Mouse (Mus musculus): ENCODE data around the gene Hif3a. TPM values are rescaled to one million over a fixed set of nuclear protein-coding genes. Genes with fewer than 3 reads are reported as not detected.

Gene Hif3a
- polyA plus RNA-seq, 1 experiment from 2014 or later: 5.7 TPM

GRCm38 (mm10) chr7:17011909-17012590, 50.2 kb downstream of the Hif3a start:
- no peaks in the 10 kb centered on the region for H3K4me1 ChIP-seq
- no peaks in the 10 kb centered on the region for H3K9me3 ChIP-seq
- no peaks in the 10 kb centered on the region for H3K27me3 ChIP-seq (replicated peaks; ENCODE audit: low read depth, poor library complexity, severe bottlenecking)
- 95% methylated on average over 7 of the region's 7 CpGs for WGBS
- no peak overlapping the region for H3K4me3 ChIP-seq
- peaks cover 100% of the 10 kb centered on the region for H3K36me3 ChIP-seq (replicated peaks)
- no peak for DNase-seq (ENCODE audit: low spot score)
- no peak overlapping the region for H3K27ac ChIP-seq (replicated peaks)

- peaks cover 100% of the 10 kb centered on the region for H3K36me3 ChIP-seq (replicated peaks)
- 86% methylated on average over 5 of the region's 5 CpGs for WGBS
Measured at GRCm38 (mm10) chr7:17010010-17010347, 52.2 kb downstream of the Hif3a start.

GRCm38 (mm10) chr7:17009326-17010009, 52.8 kb downstream of the Hif3a start:
- H3K27me3 ChIP-seq (replicated peaks; ENCODE audit: low read depth, poor library complexity, severe bottlenecking): no peaks in the 10 kb centered on the region
- H3K36me3 ChIP-seq (replicated peaks): peaks cover 100% of the 10 kb centered on the region
- no peaks in the 10 kb centered on the region for H3K9me3 ChIP-seq
- H3K4me3 ChIP-seq: no peak overlapping the region
- H3K4me1 ChIP-seq: no peaks in the 10 kb centered on the region
- WGBS: 91% methylated on average over 16 of the region's 16 CpGs
- no peak for DNase-seq (ENCODE audit: low spot score)
- no peak overlapping the region for H3K27ac ChIP-seq (replicated peaks)

More at GRCm38 (mm10) chr7:17010010-17010347, 52.2 kb downstream of the Hif3a start:
- H3K4me1 ChIP-seq: no peaks in the 10 kb centered on the region
- H3K27ac ChIP-seq (replicated peaks): no peak overlapping the region
- no peak for DNase-seq (ENCODE audit: low spot score)
- H3K9me3 ChIP-seq: no peaks in the 10 kb centered on the region
- no peaks in the 10 kb centered on the region for H3K27me3 ChIP-seq (replicated peaks; ENCODE audit: low read depth, poor library complexity, severe bottlenecking)
- no peak overlapping the region for H3K4me3 ChIP-seq

GRCm38 (mm10) chr7:17007300-17007699, 54.9 kb downstream of the Hif3a start:
- Histone ChIP-seq H3K36me3 (replicated peaks) (peaks cover 94% of the 10 kb centered on the region), H3K27ac (replicated peaks) (no peak overlapping the region), H3K4me3 (no peak overlapping the region), H3K27me3 (replicated peaks; ENCODE audit: low read depth, poor library complexity, severe bottlenecking) (no peaks in the 10 kb centered on the region), H3K9me3 (no peaks in the 10 kb centered on the region), H3K4me1 (no peaks in the 10 kb centered on the region)
- no peak for DNase-seq (ENCODE audit: low spot score)
- 90% methylated on average over 4 of the region's 4 CpGs for WGBS

- H3K27me3 ChIP-seq (replicated peaks; ENCODE audit: low read depth, poor library complexity, severe bottlenecking): no peaks in the 10 kb centered on the region
- peaks cover 88% of the 10 kb centered on the region for H3K36me3 ChIP-seq (replicated peaks)
- WGBS: 87% methylated on average over 7 of the region's 7 CpGs
- no peak overlapping the region for H3K4me3 ChIP-seq
- no peak for DNase-seq (ENCODE audit: low spot score)
- no peaks in the 10 kb centered on the region for H3K9me3 ChIP-seq
- H3K4me1 ChIP-seq: no peaks in the 10 kb centered on the region
- no peak overlapping the region for H3K27ac ChIP-seq (replicated peaks)
Measured at GRCm38 (mm10) chr7:17004716-17005115, 57.5 kb downstream of the Hif3a start.

GRCm38 (mm10) chr7:17003230-17003960, 58.8 kb downstream of the Hif3a start:
- Histone ChIP-seq H3K36me3 (replicated peaks) (peaks cover 86% of the 10 kb centered on the region), H3K4me3 (no peak overlapping the region), H3K9me3 (no peaks in the 10 kb centered on the region), H3K4me1 (no peaks in the 10 kb centered on the region), H3K27me3 (replicated peaks; ENCODE audit: low read depth, poor library complexity, severe bottlenecking) (no peaks in the 10 kb centered on the region), H3K27ac (replicated peaks) (no peak overlapping the region)
- DNase-seq (ENCODE audit: low spot score): no peak
- WGBS: 90% methylated on average over 7 of the region's 7 CpGs

- WGBS: 13% methylated on average over 7 of the region's 7 CpGs
- H3K4me1 ChIP-seq: peaks cover 1% of the 10 kb centered on the region; the same call in 1 of the 2 replicates
- peaks cover 86% of the 10 kb centered on the region for H3K36me3 ChIP-seq (replicated peaks)
- DNase-seq (ENCODE audit: low spot score): peak; percentile 86
- H3K27ac ChIP-seq (replicated peaks): no peak overlapping the region
- H3K27me3 ChIP-seq (replicated peaks; ENCODE audit: low read depth, poor library complexity, severe bottlenecking): no peaks in the 10 kb centered on the region
- H3K9me3 ChIP-seq: no peaks in the 10 kb centered on the region
- no peak overlapping the region for H3K4me3 ChIP-seq
Measured at GRCm38 (mm10) chr7:17002375-17003195, 59.6 kb downstream of the Hif3a start.

- Histone ChIP-seq H3K36me3 (replicated peaks) (peaks cover 84% of the 10 kb centered on the region), H3K27me3 (replicated peaks; ENCODE audit: low read depth, poor library complexity, severe bottlenecking) (no peaks in the 10 kb centered on the region), H3K9me3 (no peaks in the 10 kb centered on the region), H3K4me1 (peaks cover 29% of the 10 kb centered on the region), H3K27ac (replicated peaks) (no peak overlapping the region), H3K4me3 (no peak overlapping the region)
- DNase-seq (ENCODE audit: low spot score): peak; percentile 88
- 25% methylated on average over 4 of the region's 4 CpGs for WGBS
Measured at GRCm38 (mm10) chr7:16999650-17000049, 62.6 kb downstream of the Hif3a start.

GRCm38 (mm10) chr7:16999233-16999632, 63.0 kb downstream of the Hif3a start:
- no peak for DNase-seq (ENCODE audit: low spot score)
- H3K9me3 ChIP-seq: no peaks in the 10 kb centered on the region
- H3K36me3 ChIP-seq (replicated peaks): peaks cover 80% of the 10 kb centered on the region
- 75% methylated on average over 4 of the region's 4 CpGs for WGBS
- peaks cover 32% of the 10 kb centered on the region for H3K4me1 ChIP-seq
- no peak overlapping the region for H3K4me3 ChIP-seq
- no peak overlapping the region for H3K27ac ChIP-seq (replicated peaks)
- no peaks in the 10 kb centered on the region for H3K27me3 ChIP-seq (replicated peaks; ENCODE audit: low read depth, poor library complexity, severe bottlenecking)

- 96% methylated on average over 4 of the region's 4 CpGs for WGBS
- no peaks in the 10 kb centered on the region for H3K9me3 ChIP-seq
- peaks cover 53% of the 10 kb centered on the region for H3K36me3 ChIP-seq (replicated peaks)
- DNase-seq (ENCODE audit: low spot score): no peak
- H3K4me1 ChIP-seq: peaks cover 60% of the 10 kb centered on the region
- peak overlapping the region; percentile 72 for H3K4me3 ChIP-seq
- H3K27ac ChIP-seq (replicated peaks): 0 out of 2 replicates have a peak overlapping the region, but pooled peaks have one; percentile 92
- no peaks in the 10 kb centered on the region for H3K27me3 ChIP-seq (replicated peaks; ENCODE audit: low read depth, poor library complexity, severe bottlenecking)
Measured at GRCm38 (mm10) chr7:16995345-16995744, 66.9 kb downstream of the Hif3a start.

- H3K36me3 ChIP-seq (replicated peaks): peaks cover 45% of the 10 kb centered on the region
- no peaks in the 10 kb centered on the region for H3K27me3 ChIP-seq (replicated peaks; ENCODE audit: low read depth, poor library complexity, severe bottlenecking)
- WGBS: 9% methylated on average over 20 of the region's 20 CpGs
- peak overlapping the region; percentile 92 for H3K27ac ChIP-seq (replicated peaks)
- H3K4me1 ChIP-seq: peaks cover 69% of the 10 kb centered on the region
- H3K4me3 ChIP-seq: peak overlapping the region; percentile 72
- H3K9me3 ChIP-seq: 0 out of 2 replicates have a peak, but pooled peaks cover 3% of the 10 kb centered on the region
- DNase-seq (ENCODE audit: low spot score): no peak
Measured at GRCm38 (mm10) chr7:16994400-16994799, 67.8 kb downstream of the Hif3a start.
